Mouse (Mus musculus) midbrain, postnatal 0 days (tissue): Measurements from ENCODE around the gene Ube2q2. TPM values are rescaled to one million over a fixed set of nuclear protein-coding genes. Genes with fewer than 3 reads are reported as not detected.

Experiments
- ATAC-seq: fragments of 200-750 bp; cut with Nextera tagmentation; 2 replicates; pipeline ENCODE4 v1.8.0; 2017; ENCODE audit warnings: moderate number of reproducible peaks, mild to moderate bottlenecking, moderate TSS enrichment, moderate library complexity; ENCODE audit not compliant: low FRiP score
- DNase-seq: peaks from one replicate; pipeline ENCODE4 v3.0.0-alpha.2; 2015; ENCODE audit warnings: low spot score
- H3K27ac ChIP-seq: fragments of 300-500 bp; sonication (generic); 2 replicates; pipeline ENCODE4 v1.5.1; 2014; ENCODE audit warnings: low read depth, mild to moderate bottlenecking, low read length, mixed read lengths
- H3K27me3 ChIP-seq: fragments of 300-500 bp; sonication (generic); 2 replicates; pipeline ENCODE4 v1.6.1; 2014; ENCODE audit warnings: low read length, control low read depth, mixed read lengths; ENCODE audit not compliant: insufficient read depth
- H3K36me3 ChIP-seq: fragments of 300-500 bp; sonication (generic); 2 replicates; pipeline ENCODE4 v1.6.1; 2014; ENCODE audit warnings: low read length, control low read depth, mixed read lengths; ENCODE audit not compliant: insufficient read depth
- H3K4me1 ChIP-seq: fragments of 300-500 bp; sonication (generic); 2 replicates; pipeline ENCODE4 v1.6.1; 2014; ENCODE audit warnings: mild to moderate bottlenecking, control low read depth, antibody characterized with exemption, low read length, mixed read lengths; ENCODE audit not compliant: insufficient read depth
- H3K4me2 ChIP-seq: fragments of 300-500 bp; sonication (generic); 2 replicates; pipeline ENCODE4 v1.6.1; 2014; ENCODE audit warnings: low read depth, mild to moderate bottlenecking, low read length, mixed read lengths; ENCODE audit not compliant: poor library complexity, severe bottlenecking
- H3K4me3 ChIP-seq: fragments of 300-500 bp; sonication (generic); 2 replicates; pipeline ENCODE4 v1.5.1; 2014; ENCODE audit warnings: low read depth, mild to moderate bottlenecking, low read length, moderate library complexity
- H3K9ac ChIP-seq: fragments of 300-500 bp; sonication (generic); replicated peaks from 2 replicates; pipeline ENCODE4 v1.6.1; 2014; ENCODE audit warnings: mild to moderate bottlenecking, low read length, moderate library complexity, mixed read lengths; ENCODE audit not compliant: poor library complexity, severe bottlenecking
- H3K9me3 ChIP-seq: fragments of 300-500 bp; sonication (generic); 2 replicates; pipeline ENCODE4 v1.6.1; 2016; ENCODE audit warnings: low read length, control low read depth
- CTCF ChIP-seq: IDR thresholded peaks from 2 replicates; pipeline ENCODE4 v1.5.1; 2016; ENCODE audit warnings: antibody characterized with exemption, mild to moderate bottlenecking
- WGBS: fragments of 180-500 bp; shearing (Covaris S2); extraction: QIAGEN DNeasy Blood & Tissue Kit; methylation state at CpG from one replicate; pipeline ENCODE4 v1.1.7; 2014; 5-methylcytosine and 5-hydroxymethylcytosine counted together
- polyA plus RNA-seq: library from polyadenylated mRNA; unstranded; fragments of >200 nt; fragmentation: Nextera tagmentation; extraction: Ambion mirVana; gene quantifications from 2 replicates; pipeline ENCODE4 v1.2.1, GENCODE M21; 2015
- total RNA-seq: library from RNA; depleted of rRNA; stranded (reverse); fragments of >200 nt; gene quantifications from 2 replicates; pipeline ENCODE4 v1.2.3, GENCODE M21; 2014

Gene Ube2q2
- total and polyA plus RNA-seq, 2 experiments from 2014 or later = 28.1 to 34.5 TPM

GRCm38 (mm10) chr9:55199348-55199747 is 50.7 kb downstream of the Ube2q2 start:
- WGBS = 32% methylated on average over 2 of the region's 2 CpGs
- H3K9me3 ChIP-seq = no peaks in the 10 kb centered on the region
- H3K27ac ChIP-seq = no peak overlapping the region
- peak; percentile 35 for TF ChIP-seq CTCF
- H3K4me3 ChIP-seq = no peak overlapping the region
- H3K27me3 ChIP-seq = no peaks in the 10 kb centered on the region
- peak; percentile 9 for DNase-seq
- no peak overlapping the region for H3K9ac ChIP-seq
- ATAC-seq = no peak
- H3K4me2 ChIP-seq = no peak overlapping the region
- no peaks in the 10 kb centered on the region for H3K4me1 ChIP-seq
- peaks cover 3% of the 10 kb centered on the region for H3K36me3 ChIP-seq

- peaks cover 8% of the 10 kb centered on the region; the same call in 1 of the 2 replicates for H3K36me3 ChIP-seq
- ATAC-seq (peak; percentile 22; the same call in 1 of the 2 replicates), DNase-seq (no peak)
- H3K27me3 ChIP-seq = no peaks in the 10 kb centered on the region
- peak overlapping the region; percentile 80 for H3K4me3 ChIP-seq
- H3K4me2 ChIP-seq = peak overlapping the region; percentile 80
- no peak for TF ChIP-seq CTCF
- H3K9me3 ChIP-seq = no peaks in the 10 kb centered on the region
- peaks cover 6% of the 10 kb centered on the region; the same call in 1 of the 2 replicates for H3K4me1 ChIP-seq
- peak overlapping the region; percentile 77 for H3K9ac ChIP-seq
- H3K27ac ChIP-seq = peak overlapping the region; percentile 75
- WGBS = 0% methylated on average over 2 of the region's 2 CpGs
Observed at GRCm38 (mm10) chr9:55208458-55208789, 59.8 kb downstream of the Ube2q2 start.

GRCm38 (mm10) chr9:55208790-55209481 is 60.3 kb downstream of the Ube2q2 start, which contains the start of gene Fbxo22:
Gene Fbxo22 (plus strand): TSS chr9:55208925.
- DNase-seq = peak; percentile 92
- peak; percentile 44 for TF ChIP-seq CTCF
- peak; percentile 99 for ATAC-seq

DNA sequence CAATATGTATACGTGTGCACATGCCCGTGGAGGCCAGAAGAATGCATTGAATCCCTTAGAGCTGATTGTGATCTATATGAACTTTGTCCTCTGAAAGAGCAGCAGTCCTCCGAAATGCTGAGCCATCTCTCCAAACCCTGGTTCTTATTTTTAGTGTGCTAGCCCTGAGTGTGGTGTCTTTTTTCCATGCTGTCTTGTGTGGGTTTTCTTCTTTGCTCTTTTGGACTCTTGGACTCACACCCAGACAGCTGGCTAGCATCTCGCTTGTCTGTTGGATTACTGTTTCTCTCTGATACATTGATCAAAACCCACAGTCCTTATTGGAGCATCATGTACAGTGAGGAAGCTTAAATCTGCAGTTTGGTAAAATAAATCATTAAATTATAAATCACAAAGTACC is 63.0 kb downstream of the Ube2q2 start:
- no peaks in the 10 kb centered on the region for H3K9me3 ChIP-seq
- H3K4me3 ChIP-seq = no peak overlapping the region
- H3K4me1 ChIP-seq = peaks cover 6% of the 10 kb centered on the region; the same call in 1 of the 2 replicates
- no peak for TF ChIP-seq CTCF
- DNase-seq (no peak), ATAC-seq (no peak)
- WGBS = 80% methylated on average over 4 of the region's 4 CpGs
- H3K27me3 ChIP-seq = no peaks in the 10 kb centered on the region
- H3K36me3 ChIP-seq = peaks cover 27% of the 10 kb centered on the region
- no peak overlapping the region for H3K4me2 ChIP-seq
- no peak overlapping the region for H3K9ac ChIP-seq
- no peak overlapping the region for H3K27ac ChIP-seq

More at GRCm38 (mm10) chr9:55208790-55209481, 60.3 kb downstream of the Ube2q2 start, which contains the start of gene Fbxo22:
- Histone ChIP-seq H3K9ac (peak within 1 kb of the TSS; percentile 77), H3K27ac (peak within 1 kb of the TSS; percentile 75), H3K36me3 (peaks cover 11% of the 10 kb centered on the region), H3K9me3 (no peaks in the 10 kb centered on the region), H3K4me1 (peaks cover 6% of the 10 kb centered on the region; the same call in 1 of the 2 replicates), H3K4me2 (peak within 1 kb of the TSS; percentile 80), H3K27me3 (no peaks in the 10 kb centered on the region), H3K4me3 (peak within 1 kb of the TSS; percentile 80)
- WGBS = under 1% methylated on average over 64 of the region's 65 CpGs

DNA sequence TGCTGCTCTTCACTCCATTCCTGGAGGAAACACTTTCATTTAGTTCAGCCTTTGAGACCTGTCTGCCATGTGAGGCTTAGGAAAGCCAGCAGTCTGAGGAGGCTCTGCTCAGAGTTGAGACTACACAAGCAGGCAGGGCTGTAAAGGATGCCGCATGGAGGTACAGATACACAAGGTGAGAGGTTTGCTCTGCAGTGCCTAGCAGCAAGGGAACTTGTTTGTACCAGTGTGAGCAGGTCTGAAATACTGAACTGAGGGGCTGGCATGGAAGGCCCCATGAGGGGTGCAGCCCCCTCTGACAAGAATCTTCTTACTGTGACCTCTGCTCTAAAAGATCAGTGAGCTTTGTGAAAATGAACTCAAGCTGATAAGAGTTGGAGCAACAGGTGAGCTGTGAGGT is 64.7 kb downstream of the Ube2q2 start:
- Histone ChIP-seq H3K36me3 (peaks cover 41% of the 10 kb centered on the region), H3K4me2 (no peak overlapping the region)
- 92% methylated on average over 1 of the region's 1 CpGs for WGBS

DNA sequence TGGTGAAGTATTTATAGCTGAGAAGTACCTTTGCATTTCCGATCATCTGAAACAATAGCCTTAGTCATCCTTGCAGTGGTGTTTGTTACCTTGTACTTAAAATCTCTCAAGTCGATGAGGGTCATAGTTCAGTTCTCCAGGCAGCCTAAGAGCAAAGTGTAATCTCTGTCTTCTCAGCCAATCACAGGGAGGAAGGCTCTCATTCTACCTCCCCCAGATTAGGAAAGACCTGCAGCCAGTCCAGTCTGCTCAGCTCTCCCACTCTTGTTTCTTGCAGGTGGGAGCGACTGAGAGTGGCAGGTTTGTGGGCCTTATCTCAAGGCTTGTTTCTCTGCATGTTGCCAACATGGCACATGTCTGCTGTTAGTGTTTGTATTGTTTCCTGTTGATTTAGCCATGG is 66.4 kb downstream of the Ube2q2 start:
- H3K36me3 ChIP-seq = peaks cover 49% of the 10 kb centered on the region
- H3K4me2 ChIP-seq = no peak overlapping the region
- H3K9me3 ChIP-seq = no peaks in the 10 kb centered on the region
- no peak overlapping the region for H3K4me3 ChIP-seq
- no peak overlapping the region for H3K27ac ChIP-seq
- no peak for TF ChIP-seq CTCF
- peaks cover 1% of the 10 kb centered on the region; the same call in 1 of the 2 replicates for H3K4me1 ChIP-seq
- no peak for DNase-seq
- WGBS = 93% methylated on average over 3 of the region's 3 CpGs
- no peak overlapping the region for H3K9ac ChIP-seq
- no peaks in the 10 kb centered on the region for H3K27me3 ChIP-seq
- ATAC-seq = no peak

More for the DNA sequence above, 64.7 kb downstream of the Ube2q2 start:
- ATAC-seq (no peak), DNase-seq (no peak)
- H3K4me1 ChIP-seq = peaks cover 6% of the 10 kb centered on the region; the same call in 1 of the 2 replicates
- TF ChIP-seq CTCF = no peak
- no peak overlapping the region for H3K9ac ChIP-seq
- H3K27me3 ChIP-seq = no peaks in the 10 kb centered on the region
- no peaks in the 10 kb centered on the region for H3K9me3 ChIP-seq
- no peak overlapping the region for H3K4me3 ChIP-seq
- H3K27ac ChIP-seq = no peak overlapping the region
